Comparison of ENCODE assay signal across 22 mouse cellular contexts in the genomic region with DNA sequence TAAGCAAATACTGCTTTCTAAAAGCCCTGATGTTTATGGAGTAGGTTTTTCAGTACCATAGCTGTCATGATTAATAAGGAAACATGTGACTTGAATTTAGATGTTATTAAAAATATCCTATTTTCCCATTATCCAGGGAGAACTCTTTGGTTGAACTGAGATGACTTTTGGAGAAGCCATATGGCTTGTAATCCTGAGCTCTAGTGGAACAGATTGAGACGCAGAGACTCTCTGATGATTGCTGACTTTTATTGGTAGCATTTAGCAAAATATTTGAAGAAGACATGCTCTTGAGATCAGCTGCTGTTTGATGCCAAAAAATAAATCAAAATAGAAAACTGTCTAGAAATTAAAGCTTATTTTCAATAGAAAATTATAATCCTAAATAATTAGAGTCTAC.
DNase-seq lines count a peak whose midpoint lies in the region; ATAC-seq lines count a peak whose summit lies in the region.
"Had no signal": no experiment of that assay in that cellular context is flagged by ENCODE, and none has a peak within 500 bp of the region (broad histone marks: within the 10 kb centered on the region; RNA-seq: fewer than 3 reads in every experiment).

No protein-coding gene starts in this region.

- no peak overlapping the region for H3K27ac ChIP-seq in hindbrain, embryonic 11.5 days (ENCODE audit: low read depth, low read length)
- H3K27ac ChIP-seq in liver, embryonic 12.5 days = no peak overlapping the region
- H3K27ac ChIP-seq: forebrain, embryonic 10.5 days; gastrocnemius, adult 2 months; hindbrain, embryonic 10.5 days; hindbrain, embryonic 14.5 days; hindbrain, postnatal 0 days had no signal

- 94% methylated on average over 1 of the region's 1 CpGs for WGBS in hindbrain, embryonic 11.5 days
- WGBS in liver, embryonic 12.5 days (ENCODE audit: insufficient replicate concordance) = 84% methylated on average over 1 of the region's 1 CpGs

- DNase-seq in layer of hippocampus, adult 11-12 months (ENCODE audit: low spot score) = peak; percentile 16
- DNase-seq in layer of hippocampus, postnatal 25 days (ENCODE audit: extremely low spot score in 1 of 2, low spot score in 1 of 2) = no peak
- DNase-seq in brain, adult 2 months (ENCODE audit: low read depth, low spot score) = peak; percentile 57
- DNase-seq in layer of hippocampus, adult 9-10 months (ENCODE audit: low spot score) = peak; percentile 35
- DNase-seq in hindbrain, embryonic 11.5 days (ENCODE audit: low spot score) = no peak
- DNase-seq: adrenal gland, adult 2 months; adrenal gland, postnatal 14 days; cerebellum, adult 8-10 months; cerebellum, postnatal 14 days; forebrain, postnatal 0 days; gastrocnemius, adult 2 months; gastrocnemius, postnatal 14 days; heart, adult 11 months had no signal

- no peak overlapping the region for H3K9ac ChIP-seq in hindbrain, embryonic 11.5 days (ENCODE audit: low read depth, low read length)
- no peak overlapping the region for H3K9ac ChIP-seq in liver, embryonic 12.5 days
- H3K9ac ChIP-seq: forebrain, postnatal 0 days; hindbrain, embryonic 14.5 days had no signal

- no peak overlapping the region for H3K4me2 ChIP-seq in hindbrain, embryonic 11.5 days (replicated peaks; ENCODE audit: low read depth, low read length)
- no peak overlapping the region for H3K4me2 ChIP-seq in liver, embryonic 12.5 days
- H3K4me2 ChIP-seq: heart, embryonic 11.5 days; hindbrain, embryonic 14.5 days had no signal

- no peak for ATAC-seq in hindbrain, embryonic 11.5 days (ENCODE audit: low FRiP score)
- no peak for ATAC-seq in liver, embryonic 12.5 days
- ATAC-seq: CD4-positive, CD25-positive, alpha-beta regulatory T cell, adult 4 months; forebrain, embryonic 14.5 days; forebrain, postnatal 0 days; hindbrain, postnatal 0 days; inflammation-experienced regulatory T-cells, adult 6 months had no signal

- H3K36me3 ChIP-seq in hindbrain, embryonic 11.5 days (ENCODE audit: control insufficient read depth, insufficient read depth, low read length) = no peaks in the 10 kb centered on the region
- H3K36me3 ChIP-seq in liver, embryonic 12.5 days = no peaks in the 10 kb centered on the region
- H3K36me3 ChIP-seq: forebrain, embryonic 10.5 days; hindbrain, embryonic 10.5 days had no signal

- no peaks in the 10 kb centered on the region for H3K27me3 ChIP-seq in hindbrain, embryonic 11.5 days (ENCODE audit: control insufficient read depth, insufficient read depth, low read length)
- no peaks in the 10 kb centered on the region for H3K27me3 ChIP-seq in liver, embryonic 12.5 days (replicated peaks)

- no peaks in the 10 kb centered on the region for H3K4me1 ChIP-seq in hindbrain, embryonic 11.5 days (replicated peaks; ENCODE audit: control insufficient read depth, insufficient read depth, low read length)
- H3K4me1 ChIP-seq in liver, embryonic 12.5 days = no peaks in the 10 kb centered on the region
- H3K4me1 ChIP-seq: forebrain, embryonic 10.5 days; hindbrain, embryonic 10.5 days had no signal

- H3K9me3 ChIP-seq in hindbrain, embryonic 11.5 days (ENCODE audit: control insufficient read depth, low read length) = no peaks in the 10 kb centered on the region
- H3K9me3 ChIP-seq in liver, embryonic 12.5 days (replicated peaks) = no peaks in the 10 kb centered on the region
- H3K9me3 ChIP-seq: forebrain, embryonic 10.5 days; hindbrain, embryonic 10.5 days had no signal

- no peak overlapping the region for H3K4me3 ChIP-seq in hindbrain, embryonic 11.5 days (ENCODE audit: low read depth, low read length)
- no peak overlapping the region for H3K4me3 ChIP-seq in liver, embryonic 12.5 days
- H3K4me3 ChIP-seq: forebrain, embryonic 10.5 days; gastrocnemius, adult 2 months; hindbrain, embryonic 10.5 days had no signal

Comparison
In these comparisons a context has a peak if more than half of its experiments do, and no peak if none do; other contexts are left out.
1. DNase-seq: peak in layer of hippocampus, adult 11-12 months (single experiment), brain, adult 2 months (single experiment) and layer of hippocampus, adult 9-10 months (single experiment); none in layer of hippocampus, postnatal 25 days (0 of 2) and hindbrain, embryonic 11.5 days (single experiment).